Mouse (Mus musculus): Measurements from ENCODE around the gene Gid4. TPM values are rescaled to one million over a fixed set of nuclear protein-coding genes. Genes with fewer than 3 reads are reported as not detected.

The Gid4 gene
- polyA plus RNA-seq, 1 experiment: 13.8 TPM

- WGBS: 70% methylated on average over 4 of the region's 4 CpGs
- TF ChIP-seq CTCF (IDR thresholded peaks at IDR 0.05; ENCODE audit: extremely low read depth, insufficient read length, insufficient replicate concordance, low read depth, low read length): no peak
- TF ChIP-seq POLR2A (IDR thresholded peaks at IDR 0.05; ENCODE audit: low read depth, low read length): no peak
- Histone ChIP-seq H3K27me3 (ENCODE audit: control insufficient read depth, insufficient read depth, low read length) (no peaks in the 10 kb centered on the region), H3K4me1 (ENCODE audit: control insufficient read depth, insufficient read depth, insufficient read length, low read length) (no peaks in the 10 kb centered on the region), H3K4me3 (ENCODE audit: low read depth, low read length) (no peak overlapping the region), H3K27ac (ENCODE audit: insufficient read depth, low read depth, low read length) (no peak overlapping the region), H3K36me3 (ENCODE audit: control insufficient read depth, insufficient read depth, low read length) (peaks cover 33% of the 10 kb centered on the region)
Measured at GRCm38 (mm10) chr11:60444007-60444406, 27.1 kb downstream of the Gid4 start.

GRCm38 (mm10) chr11:60454080-60454744 is 37.3 kb downstream of the Gid4 start, which contains the start of gene Drg2:
Drg2 (plus strand) TSS chr11:60454591.
- peaks cover 7% of the 10 kb centered on the region; the same call in 1 of the 2 replicates for H3K4me1 ChIP-seq (ENCODE audit: control insufficient read depth, insufficient read depth, insufficient read length, low read length)
- H3K4me3 ChIP-seq (ENCODE audit: low read depth, low read length): peak within 1 kb of the TSS; percentile 86
- WGBS: 4% methylated on average over 27 of the region's 27 CpGs

GRCm38 (mm10) chr11:60454745-60455087 is 37.8 kb downstream of the Gid4 start:
- TF ChIP-seq CTCF (IDR thresholded peaks at IDR 0.05; ENCODE audit: extremely low read depth, insufficient read length, insufficient replicate concordance, low read depth, low read length) (no peak), POLR2A (IDR thresholded peaks at IDR 0.05; ENCODE audit: low read depth, low read length) (no peak; the same call in 1 of the 2 replicates)
- peak overlapping the region; percentile 86 for H3K4me3 ChIP-seq (ENCODE audit: low read depth, low read length)
- WGBS: under 1% methylated on average over 17 of the region's 17 CpGs
- no peaks in the 10 kb centered on the region for H3K27me3 ChIP-seq (ENCODE audit: control insufficient read depth, insufficient read depth, low read length)
- peaks cover 27% of the 10 kb centered on the region for H3K36me3 ChIP-seq (ENCODE audit: control insufficient read depth, insufficient read depth, low read length)
- peaks cover 7% of the 10 kb centered on the region; the same call in 1 of the 2 replicates for H3K4me1 ChIP-seq (ENCODE audit: control insufficient read depth, insufficient read depth, insufficient read length, low read length)
- H3K27ac ChIP-seq (ENCODE audit: insufficient read depth, low read depth, low read length): no peak overlapping the region

More at GRCm38 (mm10) chr11:60454080-60454744, 37.3 kb downstream of the Gid4 start, which contains the start of gene Drg2:
- TF ChIP-seq POLR2A (IDR thresholded peaks at IDR 0.05; ENCODE audit: low read depth, low read length) (peak; percentile 45; the same call in 1 of the 2 replicates), CTCF (IDR thresholded peaks at IDR 0.05; ENCODE audit: extremely low read depth, insufficient read length, insufficient replicate concordance, low read depth, low read length) (no peak)
- peaks cover 22% of the 10 kb centered on the region for H3K36me3 ChIP-seq (ENCODE audit: control insufficient read depth, insufficient read depth, low read length)
- H3K27me3 ChIP-seq (ENCODE audit: control insufficient read depth, insufficient read depth, low read length): no peaks in the 10 kb centered on the region
- H3K27ac ChIP-seq (ENCODE audit: insufficient read depth, low read depth, low read length): no peak within 1 kb of the TSS

- H3K27ac ChIP-seq (ENCODE audit: insufficient read depth, low read depth, low read length): no peak overlapping the region
- 88% methylated on average over 1 of the region's 1 CpGs for WGBS
- no peaks in the 10 kb centered on the region for H3K27me3 ChIP-seq (ENCODE audit: control insufficient read depth, insufficient read depth, low read length)
- H3K4me3 ChIP-seq (ENCODE audit: low read depth, low read length): no peak overlapping the region
- TF ChIP-seq CTCF (IDR thresholded peaks at IDR 0.05; ENCODE audit: extremely low read depth, insufficient read length, insufficient replicate concordance, low read depth, low read length): no peak
- TF ChIP-seq POLR2A (IDR thresholded peaks at IDR 0.05; ENCODE audit: low read depth, low read length): no peak
- H3K36me3 ChIP-seq (ENCODE audit: control insufficient read depth, insufficient read depth, low read length): peaks cover 60% of the 10 kb centered on the region
- peaks cover 7% of the 10 kb centered on the region; the same call in 1 of the 2 replicates for H3K4me1 ChIP-seq (ENCODE audit: control insufficient read depth, insufficient read depth, insufficient read length, low read length)
Measured at GRCm38 (mm10) chr11:60457973-60458372, 41.0 kb downstream of the Gid4 start.

GRCm38 (mm10) chr11:60465943-60466380 is 49.0 kb downstream of the Gid4 start:
- H3K27me3 ChIP-seq (ENCODE audit: control insufficient read depth, insufficient read depth, low read length): no peaks in the 10 kb centered on the region
- H3K27ac ChIP-seq (ENCODE audit: insufficient read depth, low read depth, low read length): peak overlapping the region; percentile 33
- H3K4me3 ChIP-seq (ENCODE audit: low read depth, low read length): no peak overlapping the region
- 17% methylated on average over 2 of the region's 2 CpGs for WGBS
- H3K36me3 ChIP-seq (ENCODE audit: control insufficient read depth, insufficient read depth, low read length): peaks cover 65% of the 10 kb centered on the region
- H3K4me1 ChIP-seq (ENCODE audit: control insufficient read depth, insufficient read depth, insufficient read length, low read length): peaks cover 7% of the 10 kb centered on the region; the same call in 1 of the 2 replicates
- TF ChIP-seq CTCF (IDR thresholded peaks at IDR 0.05; ENCODE audit: extremely low read depth, insufficient read length, insufficient replicate concordance, low read depth, low read length) (peak; percentile 76; the same call in 1 of the 2 replicates), POLR2A (IDR thresholded peaks at IDR 0.05; ENCODE audit: low read depth, low read length) (no peak)

GRCm38 (mm10) chr11:60469039-60469438 is 52.1 kb downstream of the Gid4 start, which contains the start of gene Myo15:
Myo15 (plus strand) TSS chr11:60469339.
- Histone ChIP-seq H3K4me3 (ENCODE audit: low read depth, low read length) (no peak within 1 kb of the TSS), H3K27ac (ENCODE audit: insufficient read depth, low read depth, low read length) (no peak within 1 kb of the TSS), H3K4me1 (ENCODE audit: control insufficient read depth, insufficient read depth, insufficient read length, low read length) (peaks cover 7% of the 10 kb centered on the region; the same call in 1 of the 2 replicates), H3K36me3 (ENCODE audit: control insufficient read depth, insufficient read depth, low read length) (peaks cover 35% of the 10 kb centered on the region), H3K27me3 (ENCODE audit: control insufficient read depth, insufficient read depth, low read length) (no peaks in the 10 kb centered on the region)
- TF ChIP-seq CTCF (IDR thresholded peaks at IDR 0.05; ENCODE audit: extremely low read depth, insufficient read length, insufficient replicate concordance, low read depth, low read length) (no peak), POLR2A (IDR thresholded peaks at IDR 0.05; ENCODE audit: low read depth, low read length) (no peak)
- WGBS: 94% methylated on average over 3 of the region's 3 CpGs

GRCm38 (mm10) chr11:60470743-60471142 is 53.8 kb downstream of the Gid4 start:
- peaks cover 23% of the 10 kb centered on the region for H3K36me3 ChIP-seq (ENCODE audit: control insufficient read depth, insufficient read depth, low read length)
- 84% methylated on average over 9 of the region's 9 CpGs for WGBS

More at GRCm38 (mm10) chr11:60470743-60471142, 53.8 kb downstream of the Gid4 start:
- Histone ChIP-seq H3K4me1 (ENCODE audit: control insufficient read depth, insufficient read depth, insufficient read length, low read length) (peaks cover 6% of the 10 kb centered on the region; the same call in 1 of the 2 replicates), H3K4me3 (ENCODE audit: low read depth, low read length) (no peak overlapping the region), H3K27ac (ENCODE audit: insufficient read depth, low read depth, low read length) (no peak overlapping the region), H3K27me3 (ENCODE audit: control insufficient read depth, insufficient read depth, low read length) (no peaks in the 10 kb centered on the region)
- no peak for TF ChIP-seq POLR2A (IDR thresholded peaks at IDR 0.05; ENCODE audit: low read depth, low read length)
- no peak for TF ChIP-seq CTCF (IDR thresholded peaks at IDR 0.05; ENCODE audit: extremely low read depth, insufficient read length, insufficient replicate concordance, low read depth, low read length)
